Mouse (Mus musculus): ENCODE measurements around the gene Mtx3. TPM values are rescaled to one million over a fixed set of nuclear protein-coding genes. Genes with fewer than 3 reads are reported as not detected.

The Mtx3 gene
- polyA plus RNA-seq, 1 experiment from 2014 or later: 4.5 TPM

- Histone ChIP-seq H3K27ac (replicated peaks) (no peak overlapping the region), H3K4me2 (replicated peaks) (no peak overlapping the region), H3K4me3 (no peak overlapping the region), H3K4me1 (peaks cover 8% of the 10 kb centered on the region), H3K9ac (replicated peaks) (no peak overlapping the region), H3K27me3 (no peaks in the 10 kb centered on the region), H3K36me3 (peaks cover 37% of the 10 kb centered on the region), H3K9me3 (no peaks in the 10 kb centered on the region)
- 82% methylated on average over 5 of the region's 5 CpGs for WGBS
- ATAC-seq (replicated peaks): no peak
Observed at GRCm38 (mm10) chr13:92848002-92848401, 3.4 kb downstream of the Mtx3 start.

DNA sequence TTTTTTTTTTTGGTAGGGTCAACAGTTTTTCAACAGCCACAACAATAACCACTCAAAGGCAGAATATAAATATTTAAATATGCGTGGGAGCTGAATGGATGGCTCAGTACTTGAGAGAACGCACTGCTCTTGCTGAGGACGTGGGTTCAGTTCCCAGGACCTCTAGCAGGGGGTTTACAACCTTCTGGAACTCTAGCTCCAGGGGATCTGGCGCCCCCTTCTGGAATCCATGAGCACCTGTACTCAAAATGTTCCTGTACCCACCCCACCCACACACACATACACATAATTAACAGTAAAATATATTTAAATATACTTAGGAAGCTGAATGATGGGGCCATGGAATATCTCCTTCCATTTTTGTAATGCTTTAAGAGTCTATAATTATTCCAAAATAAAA is 11.3 kb downstream of the Mtx3 start:
- 73% methylated on average over 4 of the region's 4 CpGs for WGBS
- Histone ChIP-seq H3K9ac (replicated peaks) (no peak overlapping the region), H3K4me2 (replicated peaks) (no peak overlapping the region), H3K4me3 (no peak overlapping the region), H3K27ac (replicated peaks) (no peak overlapping the region), H3K9me3 (no peaks in the 10 kb centered on the region), H3K4me1 (no peaks in the 10 kb centered on the region), H3K27me3 (no peaks in the 10 kb centered on the region), H3K36me3 (peaks cover 13% of the 10 kb centered on the region; the same call in 1 of the 2 replicates)
- no peak for ATAC-seq (replicated peaks)

- Histone ChIP-seq H3K4me2 (replicated peaks) (no peak overlapping the region), H3K4me1 (no peaks in the 10 kb centered on the region), H3K4me3 (no peak overlapping the region), H3K27ac (replicated peaks) (no peak overlapping the region), H3K9ac (replicated peaks) (no peak overlapping the region), H3K27me3 (no peaks in the 10 kb centered on the region), H3K9me3 (no peaks in the 10 kb centered on the region), H3K36me3 (peaks cover 8% of the 10 kb centered on the region; the same call in 1 of the 2 replicates)
- 95% methylated on average over 5 of the region's 5 CpGs for WGBS
- no peak for ATAC-seq (replicated peaks)
Observed at GRCm38 (mm10) chr13:92858808-92859207, 14.2 kb downstream of the Mtx3 start.

DNA sequence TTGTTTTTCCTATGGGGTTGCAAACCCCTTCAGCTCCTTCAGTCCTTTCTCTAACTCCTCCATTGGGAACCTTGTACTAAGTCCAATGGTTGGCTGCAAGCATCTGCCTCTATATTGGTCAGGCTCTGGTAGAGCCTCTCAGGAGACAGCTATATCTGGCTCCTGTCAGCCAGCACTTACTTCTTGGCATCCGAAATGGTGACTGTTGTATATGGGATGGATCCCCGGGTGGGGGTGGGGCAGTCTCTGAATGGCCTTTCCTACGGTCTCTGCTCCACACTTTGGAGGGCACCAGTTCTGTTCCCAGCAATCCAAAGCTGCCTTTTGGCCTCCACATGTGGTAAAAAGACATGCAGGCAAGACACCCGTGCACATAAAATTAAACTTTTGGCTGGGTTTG is 15.4 kb downstream of the Mtx3 start:
- Histone ChIP-seq H3K9ac (replicated peaks) (no peak overlapping the region), H3K4me1 (no peaks in the 10 kb centered on the region)
- 90% methylated on average over 4 of the region's 4 CpGs for WGBS

GRCm38 (mm10) chr13:92865358-92865757 is 20.8 kb downstream of the Mtx3 start:
- Histone ChIP-seq H3K36me3 (no peaks in the 10 kb centered on the region), H3K27me3 (no peaks in the 10 kb centered on the region), H3K4me2 (replicated peaks) (no peak overlapping the region), H3K9ac (replicated peaks) (no peak overlapping the region), H3K4me3 (no peak overlapping the region), H3K27ac (replicated peaks) (no peak overlapping the region), H3K9me3 (no peaks in the 10 kb centered on the region), H3K4me1 (no peaks in the 10 kb centered on the region)
- ATAC-seq (replicated peaks): no peak
- 76% methylated on average over 7 of the region's 7 CpGs for WGBS

More for the DNA sequence above, 15.4 kb downstream of the Mtx3 start:
- no peaks in the 10 kb centered on the region for H3K27me3 ChIP-seq
- no peak overlapping the region for H3K4me3 ChIP-seq
- no peak overlapping the region for H3K27ac ChIP-seq (replicated peaks)
- ATAC-seq (replicated peaks): no peak
- H3K36me3 ChIP-seq: 0 out of 2 replicates have a peak, but pooled peaks cover 4% of the 10 kb centered on the region
- no peak overlapping the region for H3K4me2 ChIP-seq (replicated peaks)
- H3K9me3 ChIP-seq: no peaks in the 10 kb centered on the region

DNA sequence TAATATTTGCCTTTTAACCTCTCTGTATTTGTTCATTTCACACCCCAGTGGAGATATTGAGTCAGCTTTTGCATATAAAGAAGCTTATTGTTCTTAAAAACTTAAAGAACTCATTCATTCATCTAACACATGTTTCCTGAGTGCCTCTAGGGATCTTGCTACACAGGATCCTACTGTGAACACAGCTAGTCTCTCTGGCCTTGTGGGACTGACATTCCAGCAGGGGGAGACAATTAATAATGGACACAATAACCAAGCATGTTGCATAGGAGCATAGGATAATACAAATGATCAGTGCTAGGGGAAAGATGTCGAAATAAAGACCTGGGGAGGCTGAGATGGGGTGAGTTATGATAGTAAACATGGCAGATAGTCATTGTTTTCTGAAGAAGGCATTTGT is 22.1 kb downstream of the Mtx3 start:
- H3K27ac ChIP-seq (replicated peaks): no peak overlapping the region
- no peaks in the 10 kb centered on the region for H3K4me1 ChIP-seq
- no peaks in the 10 kb centered on the region for H3K9me3 ChIP-seq
- H3K9ac ChIP-seq (replicated peaks): no peak overlapping the region
- no peak overlapping the region for H3K4me3 ChIP-seq
- H3K36me3 ChIP-seq: no peaks in the 10 kb centered on the region
- H3K4me2 ChIP-seq (replicated peaks): no peak overlapping the region
- no peak for ATAC-seq (replicated peaks)
- no peaks in the 10 kb centered on the region for H3K27me3 ChIP-seq
- 85% methylated on average over 1 of the region's 1 CpGs for WGBS

DNA sequence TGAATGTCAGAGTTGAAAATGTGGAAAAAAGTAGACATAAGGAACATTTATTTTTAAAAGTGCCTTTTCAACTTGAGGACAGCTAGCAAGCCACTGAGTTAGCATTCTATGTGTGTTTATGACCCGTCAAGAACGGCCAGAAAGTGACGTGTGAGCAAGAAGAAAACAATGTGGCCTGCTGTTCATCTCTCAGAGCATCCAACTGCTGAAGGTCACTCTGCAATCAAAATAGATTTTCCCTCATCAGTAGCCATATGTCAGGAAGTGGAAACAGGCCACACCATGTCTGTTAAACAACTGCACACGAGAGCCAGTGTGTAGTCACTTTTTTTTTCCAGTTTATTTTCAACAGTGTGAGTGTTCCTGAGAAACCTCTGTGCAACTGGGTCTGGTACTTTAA is 35.0 kb downstream of the Mtx3 start:
- Histone ChIP-seq H3K27ac (replicated peaks) (no peak overlapping the region), H3K4me3 (no peak overlapping the region), H3K36me3 (no peaks in the 10 kb centered on the region), H3K4me2 (replicated peaks) (no peak overlapping the region), H3K27me3 (no peaks in the 10 kb centered on the region), H3K4me1 (no peaks in the 10 kb centered on the region), H3K9me3 (no peaks in the 10 kb centered on the region), H3K9ac (replicated peaks) (no peak overlapping the region)
- WGBS: 57% methylated on average over 4 of the region's 4 CpGs
- ATAC-seq (replicated peaks): no peak

GRCm38 (mm10) chr13:92879933-92880332 is 35.4 kb downstream of the Mtx3 start:
- Histone ChIP-seq H3K36me3 (no peaks in the 10 kb centered on the region), H3K9ac (replicated peaks) (no peak overlapping the region), H3K9me3 (no peaks in the 10 kb centered on the region), H3K27me3 (no peaks in the 10 kb centered on the region), H3K4me1 (no peaks in the 10 kb centered on the region), H3K27ac (replicated peaks) (no peak overlapping the region), H3K4me3 (no peak overlapping the region), H3K4me2 (replicated peaks) (no peak overlapping the region)
- WGBS: 18% methylated on average over 9 of the region's 9 CpGs
- ATAC-seq (replicated peaks): 0 out of 2 replicates have a peak, but pooled peaks have one; percentile 48

DNA sequence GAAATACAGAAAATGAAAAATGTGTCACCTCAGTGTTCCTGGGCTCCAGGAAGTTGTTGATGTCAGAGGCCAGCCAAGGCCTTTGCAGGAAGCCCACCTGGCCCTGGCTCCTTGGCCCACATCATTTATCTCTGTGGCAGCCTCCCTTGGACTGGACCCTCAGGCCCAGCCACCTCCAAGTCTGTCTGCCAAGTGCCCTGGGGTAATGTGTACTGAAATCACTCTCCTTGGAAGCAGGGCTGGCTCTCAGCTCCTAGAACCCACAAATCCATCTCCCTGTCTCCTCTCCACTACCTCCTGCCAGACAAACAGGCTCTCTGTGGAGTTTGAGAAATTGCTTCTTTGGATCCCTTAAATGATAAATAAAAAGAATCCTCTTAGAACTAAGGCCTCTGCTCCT is 36.0 kb downstream of the Mtx3 start:
- Histone ChIP-seq H3K27ac (replicated peaks) (no peak overlapping the region), H3K36me3 (no peaks in the 10 kb centered on the region), H3K9ac (replicated peaks) (no peak overlapping the region), H3K9me3 (no peaks in the 10 kb centered on the region), H3K27me3 (no peaks in the 10 kb centered on the region), H3K4me2 (replicated peaks) (no peak overlapping the region), H3K4me3 (no peak overlapping the region), H3K4me1 (no peaks in the 10 kb centered on the region)
- ATAC-seq (replicated peaks): no peak

DNA sequence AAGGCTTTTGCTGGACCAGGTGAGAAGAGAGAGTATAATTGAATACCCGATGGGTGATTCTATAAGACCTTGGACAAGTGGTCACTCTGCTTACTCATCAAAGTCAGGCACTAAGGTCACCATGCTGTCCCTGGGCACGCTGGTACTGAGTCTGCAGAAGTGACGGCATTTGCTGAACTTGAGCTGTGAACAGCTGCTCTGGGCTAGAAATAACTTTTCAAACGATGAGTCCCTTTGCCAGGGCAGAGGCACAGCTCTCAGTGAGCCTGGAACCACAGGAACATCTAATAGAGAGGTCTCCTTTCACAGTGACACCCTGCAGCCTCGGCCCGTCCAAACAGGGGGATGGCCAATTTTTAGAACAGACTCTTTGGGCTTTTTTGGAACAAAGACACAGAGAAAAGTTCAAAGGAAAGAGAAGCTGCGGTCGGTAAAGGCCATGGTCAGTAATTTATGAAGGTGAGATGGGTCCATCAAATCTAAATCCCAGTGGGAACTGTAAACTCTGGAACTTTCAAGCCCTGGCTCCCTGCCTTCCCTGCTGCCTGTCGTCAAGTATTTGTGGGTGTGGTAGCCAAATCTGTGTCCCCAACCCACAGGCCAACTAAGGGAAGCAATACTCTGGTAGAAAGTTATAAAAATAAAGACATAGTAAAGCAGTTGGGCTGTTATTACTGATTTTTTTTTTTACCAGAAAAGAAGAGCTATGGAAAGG is 37.9 kb downstream of the Mtx3 start:
- Histone ChIP-seq H3K4me2 (replicated peaks) (no peak overlapping the region), H3K9ac (replicated peaks) (no peak overlapping the region), H3K27ac (replicated peaks) (no peak overlapping the region), H3K27me3 (no peaks in the 10 kb centered on the region), H3K9me3 (no peaks in the 10 kb centered on the region), H3K4me1 (no peaks in the 10 kb centered on the region), H3K4me3 (no peak overlapping the region), H3K36me3 (no peaks in the 10 kb centered on the region)
- ATAC-seq (replicated peaks): no peak
- 89% methylated on average over 9 of the region's 9 CpGs for WGBS

GRCm38 (mm10) chr13:92882986-92883720 is 38.6 kb downstream of the Mtx3 start:
- Histone ChIP-seq H3K4me2 (replicated peaks) (no peak overlapping the region), H3K27me3 (no peaks in the 10 kb centered on the region)
- WGBS: 87% methylated on average over 7 of the region's 7 CpGs

GRCm38 (mm10) chr13:92884206-92884605 is 39.6 kb downstream of the Mtx3 start:
- Histone ChIP-seq H3K4me2 (replicated peaks) (no peak overlapping the region), H3K36me3 (no peaks in the 10 kb centered on the region), H3K27ac (replicated peaks) (no peak overlapping the region), H3K9me3 (no peaks in the 10 kb centered on the region), H3K4me1 (no peaks in the 10 kb centered on the region), H3K27me3 (no peaks in the 10 kb centered on the region), H3K9ac (replicated peaks) (no peak overlapping the region), H3K4me3 (no peak overlapping the region)
- ATAC-seq (replicated peaks): no peak
- WGBS: 90% methylated on average over 1 of the region's 1 CpGs

More at GRCm38 (mm10) chr13:92882986-92883720, 38.6 kb downstream of the Mtx3 start:
- no peaks in the 10 kb centered on the region for H3K9me3 ChIP-seq
- no peaks in the 10 kb centered on the region for H3K4me1 ChIP-seq
- no peaks in the 10 kb centered on the region for H3K36me3 ChIP-seq
- H3K4me3 ChIP-seq: no peak overlapping the region
- H3K27ac ChIP-seq (replicated peaks): no peak overlapping the region
- H3K9ac ChIP-seq (replicated peaks): no peak overlapping the region
- no peak for ATAC-seq (replicated peaks)
